ENCODE assay signal across 8 mouse cellular contexts in genomic region chr13:14065028-14065380, GRCm38 (mm10). TPM values are rescaled to one million over a fixed set of nuclear protein-coding genes. Genes with fewer than 3 reads are reported as not detected.
A peak's percentile ranks its signal among the peaks of the same experiment; 100 is the strongest.
DNase-seq lines count a peak whose midpoint lies in the region; ATAC-seq and TF ChIP-seq lines count a peak whose summit lies in the region.

No protein-coding gene starts in this region.

- H3K27me3 ChIP-seq in neural tube, embryonic 12.5 days (replicated peaks): no peaks in the 10 kb centered on the region

- no peak for ATAC-seq in neural tube, embryonic 12.5 days (ENCODE audit: low FRiP score, low read depth)

- TF ChIP-seq CTCF in layer of hippocampus, adult 2 months (conservative IDR thresholded peaks at IDR 0.05): no peak
- no peak for TF ChIP-seq CTCF in cortical plate, adult 2 months (IDR thresholded peaks at IDR 0.05; ENCODE audit: extremely low read depth, insufficient read depth, low read length)

- peak overlapping the region; percentile 98 for H3K9ac ChIP-seq in neural tube, embryonic 12.5 days

- H3K4me2 ChIP-seq in neural tube, embryonic 12.5 days (replicated peaks): peak overlapping the region; percentile 69

- H3K4me1 ChIP-seq in cortical plate, adult 2 months (ENCODE audit: control insufficient read depth, insufficient read depth, low read length): no peaks in the 10 kb centered on the region
- peaks cover 21% of the 10 kb centered on the region for H3K4me1 ChIP-seq in neural tube, embryonic 12.5 days

- H3K27ac ChIP-seq in layer of hippocampus, adult 2 months: peak overlapping the region; percentile 98
- no peak overlapping the region for H3K27ac ChIP-seq in cortical plate, adult 2 months (ENCODE audit: insufficient read depth, low read length)
- 0 out of 2 replicates have a peak overlapping the region, but pooled peaks have one; percentile 96 for H3K27ac ChIP-seq in neural tube, embryonic 12.5 days

- H3K4me3 ChIP-seq in layer of hippocampus, adult 2 months: peak overlapping the region; percentile 96
- peak overlapping the region; percentile 77 for H3K4me3 ChIP-seq in cortical plate, adult 2 months (ENCODE audit: insufficient read depth, low read length)
- H3K4me3 ChIP-seq in neural tube, embryonic 12.5 days: peak overlapping the region; percentile 99

- no peak for TF ChIP-seq POLR2A in cortical plate, adult 2 months (IDR thresholded peaks at IDR 0.05; ENCODE audit: extremely low read depth, insufficient read depth, low read length)

- H3K36me3 ChIP-seq in neural tube, embryonic 12.5 days: no peaks in the 10 kb centered on the region; the same call in 1 of the 2 replicates

- DNase-seq in layer of hippocampus, adult 2 months (ENCODE audit: low spot score in 2 of 2): no peak
- DNase-seq in layer of hippocampus, postnatal 10 days (ENCODE audit: low spot score in 2 of 2): no peak
- peak; percentile 75 for DNase-seq in induced T-regulatory cell, adult 2 months (ENCODE audit: low read depth)
- no peak for DNase-seq in gastrocnemius, postnatal 4 days (ENCODE audit: low spot score in 2 of 2)
- DNase-seq in ovary, postnatal 14 days (ENCODE audit: low spot score): no peak
- DNase-seq in layer of hippocampus, adult 11-12 months (ENCODE audit: low spot score): no peak

- 19% methylated on average over 9 of the region's 9 CpGs for WGBS in neural tube, embryonic 12.5 days

- no peaks in the 10 kb centered on the region for H3K9me3 ChIP-seq in neural tube, embryonic 12.5 days

RNA-seq across cellular contexts. Expression of gene Ggps1, which starts 1.7 kb away (rescaled TPM):
- 10 to 100 TPM; 58.8 to 60.1 TPM for total RNA-seq in layer of hippocampus, adult 2 months (2021)
- total RNA-seq in layer of hippocampus, postnatal 10 days (2021): 10 to 100 TPM; 54.4 to 63.7 TPM
- 47.4 and 51.0 TPM in 2 replicates for polyA plus RNA-seq in cortical plate, adult 2 months (2012; rRNA removed)
- 71.5 and 72.9 TPM in 2 replicates for polyA plus RNA-seq in neural tube, embryonic 12.5 days (2016; fragmentation: Nextera tagmentation; extraction: Ambion mirVana)
- total RNA-seq in gastrocnemius, postnatal 4 days (2021): 10 to 100 TPM; 24.1 to 29.7 TPM

RNA-seq across cellular contexts. Expression of gene Arid4b, which starts 2.0 kb away (rescaled TPM):
- total RNA-seq in layer of hippocampus, adult 2 months (2021): 10 to 100 TPM; 47.5 to 54.4 TPM
- 10 to 100 TPM; 48.6 to 48.8 TPM for total RNA-seq in layer of hippocampus, postnatal 10 days (2021)
- polyA plus RNA-seq in cortical plate, adult 2 months (2012; rRNA removed): 26.3 and 29.2 TPM in 2 replicates
- polyA plus RNA-seq in neural tube, embryonic 12.5 days (2016; fragmentation: Nextera tagmentation; extraction: Ambion mirVana): 93.8 and 94.1 TPM in 2 replicates
- 10 to 100 TPM; 25.9 to 29.2 TPM for total RNA-seq in gastrocnemius, postnatal 4 days (2021)

RNA-seq across cellular contexts. Expression of gene Tbce, which starts 25.6 kb away (rescaled TPM):
- 10 to 100 TPM; 85.4 to 95.3 TPM for total RNA-seq in layer of hippocampus, adult 2 months (2021)
- total RNA-seq in layer of hippocampus, postnatal 10 days (2021): 10 to 100 TPM; 67.2 to 83.9 TPM
- polyA plus RNA-seq in cortical plate, adult 2 months (2012; rRNA removed): 178 and 208 TPM in 2 replicates
- 76.2 and 84.9 TPM in 2 replicates for polyA plus RNA-seq in neural tube, embryonic 12.5 days (2016; fragmentation: Nextera tagmentation; extraction: Ambion mirVana)
- total RNA-seq in gastrocnemius, postnatal 4 days (2021): 10 to 100 TPM; 29.4 to 31.1 TPM
